Mouse (Mus musculus) limb, embryonic 14.5 days (tissue): ENCODE data around the gene Gclc. TPM values are rescaled to one million over a fixed set of nuclear protein-coding genes. Genes with fewer than 3 reads are reported as not detected.

Source experiments
- ATAC-seq: fragments of 200-750 bp; cut with Nextera tagmentation; 2 replicates; pipeline ENCODE4 v1.8.0; 2017; ENCODE audit warnings: low read depth, moderate number of reproducible peaks, moderate TSS enrichment; ENCODE audit not compliant: low FRiP score
- DNase-seq: peaks from one replicate; pipeline ENCODE4 v3.0.0-alpha.2; 2015; ENCODE audit warnings: low spot score
- H3K27ac ChIP-seq: fragments of 300-500 bp; sonication (generic); replicated peaks from 2 replicates; pipeline ENCODE4 v1.5.1; 2014; ENCODE audit warnings: low read depth, mild to moderate bottlenecking, low read length, moderate library complexity, mixed read lengths
- H3K27me3 ChIP-seq: fragments of 300-500 bp; sonication (generic); 2 replicates; pipeline ENCODE4 v1.6.1; 2014; ENCODE audit warnings: low read length, mixed read lengths; ENCODE audit not compliant: control insufficient read depth, insufficient read depth
- H3K36me3 ChIP-seq: fragments of 300-500 bp; sonication (generic); 2 replicates; pipeline ENCODE4 v1.6.1; 2014; ENCODE audit warnings: mild to moderate bottlenecking, low read length, moderate library complexity, mixed read lengths; ENCODE audit not compliant: control insufficient read depth, insufficient read depth
- H3K4me1 ChIP-seq: fragments of 300-500 bp; sonication (generic); 2 replicates; pipeline ENCODE4 v1.6.1; 2014; ENCODE audit warnings: antibody characterized with exemption, low read length, mixed read lengths; ENCODE audit not compliant: control insufficient read depth, insufficient read depth
- H3K4me2 ChIP-seq: fragments of 300-500 bp; sonication (generic); replicated peaks from 2 replicates; pipeline ENCODE4 v1.6.1; 2014; ENCODE audit warnings: low read depth, mild to moderate bottlenecking, low read length, moderate library complexity; ENCODE audit not compliant: severe bottlenecking
- H3K4me3 ChIP-seq: fragments of 300-500 bp; sonication (generic); replicated peaks from 2 replicates; pipeline ENCODE4 v1.5.1; 2014; ENCODE audit warnings: low read length
- H3K9ac ChIP-seq: fragments of 300-500 bp; sonication (generic); 2 replicates; pipeline ENCODE4 v1.6.1; 2014; ENCODE audit warnings: mild to moderate bottlenecking, low read depth, low read length, moderate library complexity; ENCODE audit not compliant: severe bottlenecking
- H3K9me3 ChIP-seq: fragments of 300-500 bp; sonication (generic); 2 replicates; pipeline ENCODE4 v1.6.1; 2016; ENCODE audit warnings: low read length; ENCODE audit not compliant: control insufficient read depth
- POLR2A ChIP-seq: fragments of 200-500 bp; IDR thresholded peaks from 2 replicates; pipeline ENCODE4 v1.8.0; 2012; ENCODE audit warnings: inconsistent platforms, mild to moderate bottlenecking, moderate library complexity, borderline replicate concordance; ENCODE audit not compliant: insufficient read depth, insufficient read length; ENCODE audit errors: extremely low read depth
- WGBS: fragments of 180-500 bp; shearing (Covaris S2); extraction: QIAGEN DNeasy Blood & Tissue Kit; methylation state at CpG from one replicate; pipeline ENCODE4 v1.1.7; 2014; 5-methylcytosine and 5-hydroxymethylcytosine counted together
- polyA plus RNA-seq, 2 experiments: library from polyadenylated mRNA; depleted of rRNA in 1 of 2; stranded (reverse) in 1 of 2; unstranded in 1 of 2; fragments of >200 nt; fragmentation: Nextera tagmentation in 1 of 2; extraction: Ambion mirVana in 1 of 2; gene quantifications; 2 replicates each; pipeline versions ENCODE4 v1.2.1 to v1.2.3; 2012 to 2014

Gene Gclc
- polyA plus RNA-seq, 2 experiments: 14.0 to 17.0 TPM

DNA sequence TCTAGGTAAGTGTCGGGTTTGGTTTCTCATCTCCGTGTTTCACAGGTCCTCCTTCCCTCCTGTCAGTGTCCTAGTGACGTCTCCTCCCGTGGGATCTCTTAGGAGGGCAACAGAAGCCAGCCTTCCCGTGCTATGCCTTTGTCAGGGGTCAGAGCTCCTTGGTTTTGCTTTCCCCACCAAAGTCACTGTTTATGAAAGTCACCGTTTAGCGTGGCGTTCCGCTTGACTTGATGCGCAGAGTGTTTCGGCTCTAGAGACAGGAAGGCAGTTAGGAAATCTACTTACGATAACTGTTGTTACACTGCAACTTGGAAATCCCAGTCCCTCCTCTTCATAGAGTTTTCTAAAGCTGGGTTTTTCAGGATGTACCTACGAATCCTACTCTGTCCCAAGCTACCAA lies 28.7 kb downstream of the Gclc start:
- no peak overlapping the region for H3K4me2 ChIP-seq
- no peak overlapping the region for H3K9ac ChIP-seq
- no peak overlapping the region for H3K4me3 ChIP-seq
- H3K9me3 ChIP-seq: no peaks in the 10 kb centered on the region
- no peak for TF ChIP-seq POLR2A
- H3K27me3 ChIP-seq: no peaks in the 10 kb centered on the region
- ATAC-seq: no peak
- no peak for DNase-seq
- peaks cover 40% of the 10 kb centered on the region for H3K36me3 ChIP-seq
- no peak overlapping the region for H3K27ac ChIP-seq
- no peaks in the 10 kb centered on the region for H3K4me1 ChIP-seq
- 91% methylated on average over 13 of the region's 13 CpGs for WGBS

DNA sequence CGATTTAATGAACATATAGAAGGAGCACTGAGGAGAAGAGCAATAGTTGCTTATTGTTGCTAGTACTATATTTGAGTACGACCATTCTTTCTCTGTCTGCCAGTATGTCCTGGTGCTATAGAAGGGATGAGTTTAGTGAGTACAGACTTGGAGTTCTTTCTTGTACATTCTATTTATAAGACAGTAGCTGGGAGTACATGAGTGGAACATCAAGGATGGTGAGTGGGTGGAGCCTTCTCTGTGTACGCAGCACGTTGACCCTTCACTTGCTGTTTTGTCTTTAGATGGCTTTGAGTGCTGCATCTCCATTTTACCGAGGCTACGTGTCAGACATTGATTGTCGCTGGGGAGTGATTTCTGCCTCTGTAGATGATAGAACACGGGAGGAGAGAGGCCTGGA lies 31.1 kb downstream of the Gclc start:
- DNase-seq (no peak), ATAC-seq (no peak)
- H3K27ac ChIP-seq: no peak overlapping the region
- H3K27me3 ChIP-seq: no peaks in the 10 kb centered on the region
- no peak overlapping the region for H3K4me2 ChIP-seq
- H3K4me1 ChIP-seq: no peaks in the 10 kb centered on the region
- H3K9me3 ChIP-seq: no peaks in the 10 kb centered on the region
- no peak overlapping the region for H3K9ac ChIP-seq
- WGBS: 90% methylated on average over 8 of the region's 8 CpGs
- H3K4me3 ChIP-seq: no peak overlapping the region
- peaks cover 33% of the 10 kb centered on the region for H3K36me3 ChIP-seq
- TF ChIP-seq POLR2A: no peak

DNA sequence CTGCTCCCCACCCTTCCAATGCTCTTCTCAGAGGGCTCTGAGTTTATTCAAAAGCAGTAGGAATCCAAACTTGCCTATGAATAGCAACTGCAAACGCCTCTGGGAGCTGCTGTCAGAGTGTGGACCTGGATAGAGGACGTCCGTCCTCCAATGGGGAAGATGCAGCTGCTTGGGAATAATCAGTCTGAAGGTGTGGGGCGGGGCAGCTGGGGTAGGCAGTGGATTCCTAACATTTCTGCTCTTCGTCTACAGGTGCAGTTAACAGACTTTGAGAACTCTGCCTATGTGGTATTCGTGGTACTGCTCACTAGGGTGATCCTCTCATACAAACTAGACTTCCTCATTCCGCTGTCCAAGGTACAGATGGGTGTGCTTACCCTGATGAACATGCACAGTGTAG lies 33.6 kb downstream of the Gclc start:
- H3K27me3 ChIP-seq: no peaks in the 10 kb centered on the region
- H3K36me3 ChIP-seq: peaks cover 48% of the 10 kb centered on the region
- WGBS: 94% methylated on average over 7 of the region's 7 CpGs
- no peak for TF ChIP-seq POLR2A
- H3K9ac ChIP-seq: no peak overlapping the region
- no peak overlapping the region for H3K4me3 ChIP-seq
- H3K27ac ChIP-seq: no peak overlapping the region
- no peak overlapping the region for H3K4me2 ChIP-seq
- DNase-seq (no peak), ATAC-seq (no peak)
- no peaks in the 10 kb centered on the region for H3K9me3 ChIP-seq
- no peaks in the 10 kb centered on the region for H3K4me1 ChIP-seq

- no peak for ATAC-seq
- Histone ChIP-seq H3K36me3 (peaks cover 50% of the 10 kb centered on the region), H3K4me1 (no peaks in the 10 kb centered on the region), H3K27ac (no peak overlapping the region), H3K4me3 (no peak overlapping the region), H3K9me3 (no peaks in the 10 kb centered on the region), H3K4me2 (no peak overlapping the region), H3K9ac (no peak overlapping the region), H3K27me3 (no peaks in the 10 kb centered on the region)
- no peak for TF ChIP-seq POLR2A
- WGBS: 83% methylated on average over 12 of the region's 12 CpGs
- DNase-seq: peak; percentile 33
Measured at GRCm38 (mm10) chr9:77789615-77790348, 35.4 kb downstream of the Gclc start.

GRCm38 (mm10) chr9:77793838-77794237 lies 39.5 kb downstream of the Gclc start:
- Histone ChIP-seq H3K9ac (no peak overlapping the region), H3K4me3 (no peak overlapping the region), H3K27me3 (no peaks in the 10 kb centered on the region), H3K36me3 (peaks cover 19% of the 10 kb centered on the region), H3K27ac (no peak overlapping the region), H3K4me2 (no peak overlapping the region), H3K9me3 (no peaks in the 10 kb centered on the region), H3K4me1 (no peaks in the 10 kb centered on the region)
- no peak for TF ChIP-seq POLR2A
- WGBS: 62% methylated on average over 3 of the region's 3 CpGs
- no peak for ATAC-seq
- DNase-seq: no peak
